Mouse (Mus musculus) v-Abl transformed pro-B cells (cell line): ENCODE measurements around the gene Entr1.

Experiments used
- in situ Hi-C, 2 experiments: fragments of 400-800 bp; cut with MboI; formaldehyde crosslinking; loops; one replicate each; pipeline ENCODE4 v1.15.1; 2025; ENCODE audit not compliant: unreplicated experiment in 2 of 2

The Entr1 gene

GRCm38 (mm10) chr2:26351358-26352290 is 37.5 kb downstream of the Entr1 start, which contains the start of gene Dnlz:
Gene Dnlz, minus strand, starts transcription at chr2:26352110.
- in situ Hi-C loops = loop anchor here in 1 of 2 experiments (5.0 kb wide), 1 partner anchor 49 kb away; no protein-coding TSS in a partner anchor

DNA sequence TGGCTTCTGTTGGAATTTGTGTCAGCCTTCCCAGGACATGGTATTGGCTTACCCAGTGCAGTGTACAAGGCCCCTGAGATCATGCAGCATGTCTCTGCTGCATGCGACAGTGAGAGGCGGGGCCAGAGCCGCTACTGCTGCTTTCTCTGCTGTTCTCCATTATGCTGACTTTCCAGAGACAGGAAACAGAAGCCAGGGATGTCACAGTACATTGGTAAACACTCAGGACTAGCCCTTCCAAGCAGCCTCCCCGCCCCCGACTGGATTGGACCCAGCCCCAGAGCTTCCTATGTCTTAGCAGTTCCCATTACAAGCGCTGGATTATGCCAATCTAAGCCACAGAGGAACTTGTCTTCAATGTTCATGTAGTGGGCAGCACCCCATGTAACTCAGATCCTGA is 40.9 kb downstream of the Entr1 start:
- in situ Hi-C loops = no loop called here

GRCm38 (mm10) chr2:26342609-26343490 is 46.3 kb downstream of the Entr1 start:
- in situ Hi-C loops = no loop called here

DNA sequence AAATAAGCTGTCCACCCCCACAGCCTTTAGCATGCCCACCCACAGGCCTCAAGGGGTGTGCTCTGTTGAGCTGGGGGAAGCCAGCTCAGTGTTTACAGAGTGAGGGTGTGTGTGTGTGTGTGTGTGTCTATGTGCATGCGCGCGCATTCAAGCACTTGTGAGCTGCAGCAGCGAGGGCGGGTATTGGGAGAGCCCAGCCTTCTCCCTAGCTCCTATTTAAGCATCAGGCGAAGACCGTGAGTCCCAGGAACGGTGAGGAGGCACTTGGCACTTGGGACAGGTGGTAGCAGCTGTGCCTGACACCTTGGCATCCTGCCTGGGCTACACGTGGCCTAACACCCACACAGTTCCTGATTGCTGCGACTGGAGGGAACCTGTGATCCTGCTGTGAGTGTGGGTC is 47.1 kb downstream of the Entr1 start:
- in situ Hi-C loops = no loop called here

DNA sequence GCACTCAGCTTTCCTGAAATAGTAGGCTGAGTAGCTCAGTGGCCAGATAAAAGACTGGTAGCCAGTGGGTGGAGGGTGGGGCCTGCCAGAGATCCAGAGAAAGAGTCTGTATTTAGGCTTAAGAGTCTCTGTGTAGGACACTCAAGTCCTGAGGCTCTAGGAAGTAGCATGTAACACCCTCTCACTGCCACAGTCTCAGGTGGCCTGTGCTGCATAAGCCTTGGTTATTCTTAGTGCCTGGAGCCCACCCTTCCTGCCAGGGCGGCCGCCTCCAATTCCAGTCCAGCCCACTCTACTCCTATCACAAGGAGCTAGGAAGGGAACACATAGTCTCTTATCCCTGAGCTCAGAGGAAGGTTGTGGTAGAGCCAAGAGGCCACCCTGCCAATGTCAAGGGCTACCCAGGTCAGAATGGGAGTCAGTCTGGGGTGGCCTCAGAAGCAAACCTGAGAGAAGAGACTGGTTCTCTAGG is 47.6 kb downstream of the Entr1 start:
- in situ Hi-C loops = no loop called here

DNA sequence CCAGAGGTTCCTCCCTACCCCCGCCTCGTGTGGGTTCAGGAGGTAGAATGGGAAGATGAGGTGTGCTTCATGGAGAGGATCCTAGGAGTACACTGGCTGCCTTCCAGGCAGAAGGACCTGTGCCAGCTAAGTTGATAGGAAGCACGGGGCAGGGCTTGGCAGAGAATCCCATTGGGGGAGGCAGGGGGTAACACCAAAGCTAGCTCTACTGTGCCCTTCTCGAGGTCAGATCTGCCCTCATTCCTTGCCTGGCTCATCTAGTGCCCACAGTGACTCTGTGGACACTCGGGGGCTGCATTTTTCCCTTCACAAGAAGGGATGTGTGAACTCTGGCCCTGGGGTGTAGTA is 49.9 kb downstream of the Entr1 start:
- in situ Hi-C loops = no loop called here

GRCm38 (mm10) chr2:26338302-26339203 is 50.6 kb downstream of the Entr1 start:
- in situ Hi-C loops = no loop called here
